Mouse (Mus musculus) gastrocnemius, postnatal 10 days (tissue): ENCODE results near the gene Gm17455. TPM values are rescaled to one million over a fixed set of nuclear protein-coding genes. Genes with fewer than 3 reads are reported as not detected.

Experiments
- DNase-seq: peaks from one replicate; pipeline ENCODE4 v3.0.0; 2021; ENCODE audit warnings: mixed read lengths
- total RNA-seq, 2 experiments: library from RNA; stranded (reverse); gene quantifications; 2 replicates each; pipeline ENCODE4 v1.2.3; 2021

Gene Gm17455
- total RNA-seq, 2 experiments from 2014 or later = not detected

DNA sequence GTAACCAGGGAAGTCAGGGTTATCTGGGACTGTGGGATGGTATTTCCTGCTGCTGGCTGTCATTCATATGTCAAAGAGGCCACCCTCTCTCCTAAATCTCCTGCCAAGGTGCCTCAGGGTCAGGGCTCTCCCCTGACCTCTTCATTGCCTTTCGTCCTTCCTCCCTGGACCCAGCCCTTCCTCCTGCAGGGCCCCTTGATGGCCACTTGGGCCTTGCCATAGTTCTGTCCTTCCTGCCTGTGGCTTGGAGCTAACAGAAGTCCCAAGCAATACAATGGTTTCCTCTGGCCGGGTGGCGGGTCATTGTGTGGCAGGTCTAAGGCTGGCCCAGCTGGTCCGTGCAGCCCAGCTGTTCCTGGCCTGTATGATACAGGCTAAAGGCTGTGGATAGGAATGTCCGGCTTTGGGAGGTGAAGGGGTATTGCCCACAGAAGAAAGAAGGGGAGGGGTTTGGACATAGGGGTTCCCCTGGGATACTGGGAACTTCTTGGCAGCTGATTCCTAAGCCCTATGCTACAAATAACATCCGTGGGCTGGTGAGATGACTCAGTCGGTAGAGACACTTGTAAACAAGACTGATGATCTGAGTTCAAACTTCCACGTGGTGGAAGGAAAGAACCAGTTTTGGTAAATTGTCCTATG, 25.5 kb upstream of the Gm17455 start:
- no peak for DNase-seq

GRCm38 (mm10) chr10:60376704-60377103, 22.8 kb upstream of the Gm17455 start:
- DNase-seq = no peak

- no peak for DNase-seq
These were observed 20.0 kb upstream of the Gm17455 start for GRCm38 (mm10) chr10:60379419-60379957.

- no peak for DNase-seq
These were observed 19.3 kb upstream of the Gm17455 start for GRCm38 (mm10) chr10:60380229-60380628.

DNA sequence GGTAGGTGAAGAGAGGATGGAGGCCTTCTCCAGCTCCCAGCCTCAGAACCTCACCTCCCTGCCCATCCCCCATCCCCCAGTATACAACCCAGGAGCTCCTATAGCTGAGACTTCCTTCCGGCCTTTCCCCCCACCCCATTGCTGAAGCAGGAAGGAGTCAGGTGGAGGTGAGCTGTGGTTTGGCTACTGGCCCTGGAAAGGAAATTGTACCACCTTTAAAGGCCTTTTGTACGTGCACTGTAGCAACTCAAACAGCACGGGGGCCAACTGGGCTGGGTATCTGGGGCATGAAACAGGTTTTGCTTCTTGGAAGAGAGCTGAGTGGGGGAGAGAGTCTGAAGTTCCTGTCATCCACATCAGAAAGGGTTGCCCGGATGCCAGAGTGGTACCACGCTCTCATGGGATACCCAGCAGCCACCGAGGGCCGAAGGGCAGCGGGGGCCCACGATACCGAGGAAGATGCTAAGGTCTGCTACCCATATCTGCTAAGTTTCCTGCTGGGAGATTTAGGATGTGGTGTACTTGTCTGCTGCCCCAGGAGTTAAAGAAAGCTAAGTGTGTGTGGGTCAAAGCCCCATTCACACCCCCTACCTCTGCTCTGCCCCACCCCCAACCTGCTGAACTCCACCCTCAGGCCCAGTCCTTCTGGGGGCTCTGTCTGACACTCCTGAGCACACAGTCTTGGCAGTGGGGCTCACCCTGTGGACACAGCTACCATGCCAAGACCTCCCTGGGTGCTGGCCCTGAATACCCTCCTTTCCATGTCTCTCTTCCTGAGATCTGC, 18.2 kb upstream of the Gm17455 start:
- no peak for DNase-seq

DNA sequence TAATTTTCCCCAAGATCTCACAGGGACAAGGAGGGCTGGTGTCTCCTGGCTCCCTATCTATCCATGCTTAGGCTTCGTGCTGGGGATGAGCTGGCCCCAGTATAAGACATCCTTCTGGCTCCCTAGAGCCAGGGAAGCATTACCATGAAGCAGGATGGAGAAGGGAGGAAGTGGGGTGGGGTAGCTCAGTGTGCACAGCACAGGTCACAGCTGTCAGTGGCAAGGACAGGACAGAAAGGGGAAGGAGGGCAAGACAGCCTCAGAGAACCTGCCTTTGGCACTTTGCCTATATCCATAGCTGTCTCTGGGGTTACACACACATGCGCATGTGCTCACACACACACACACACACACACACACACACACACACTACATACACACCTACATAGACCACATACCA, 11.2 kb upstream of the Gm17455 start:
- DNase-seq = no peak

GRCm38 (mm10) chr10:60389447-60389865, 10.1 kb upstream of the Gm17455 start:
- no peak for DNase-seq

DNA sequence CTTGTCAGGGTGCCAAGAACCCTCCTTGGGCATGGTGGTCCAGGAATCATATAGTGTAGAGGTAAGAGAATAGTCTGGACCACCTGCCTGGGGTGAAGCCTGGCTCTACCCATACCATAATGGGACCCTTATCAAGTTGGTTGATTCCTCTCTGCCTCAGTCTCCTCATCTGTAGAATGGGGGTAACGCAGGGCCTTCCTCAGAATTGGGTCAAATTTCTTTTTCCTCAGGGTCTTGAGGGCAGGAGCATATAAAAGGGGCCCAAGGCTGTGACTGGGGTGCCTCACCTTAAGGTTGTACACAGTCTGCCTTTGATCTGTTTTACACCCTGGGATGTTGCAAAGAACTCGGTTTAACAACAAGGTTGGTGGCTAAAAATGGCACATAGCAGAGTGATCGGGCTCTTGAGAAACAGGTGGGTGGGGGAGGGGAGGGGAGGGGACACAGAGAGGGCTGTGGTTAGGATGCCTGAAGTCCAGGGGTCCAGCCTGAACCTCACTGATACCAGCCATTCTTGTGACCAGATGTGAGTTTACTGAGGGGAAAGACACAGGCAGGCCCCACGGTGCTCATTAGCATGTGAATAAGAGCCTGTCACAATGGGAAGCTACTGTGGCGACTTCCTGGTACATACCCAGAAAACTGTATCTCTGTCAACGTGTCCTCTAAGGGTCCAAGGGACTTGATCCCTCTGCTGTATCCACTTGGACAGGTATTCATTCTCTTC, 9.2 kb upstream of the Gm17455 start:
- no peak for DNase-seq

- DNase-seq = no peak
These were observed 8.6 kb upstream of the Gm17455 start for GRCm38 (mm10) chr10:60390904-60391420.

- no peak for DNase-seq
These were observed 7.9 kb upstream of the Gm17455 start for GRCm38 (mm10) chr10:60391661-60392060.

- DNase-seq = no peak
These were observed 4.6 kb upstream of the Gm17455 start for GRCm38 (mm10) chr10:60394936-60395335.

- no peak for DNase-seq
These were observed 3.9 kb upstream of the Gm17455 start for GRCm38 (mm10) chr10:60395605-60396004.

DNA sequence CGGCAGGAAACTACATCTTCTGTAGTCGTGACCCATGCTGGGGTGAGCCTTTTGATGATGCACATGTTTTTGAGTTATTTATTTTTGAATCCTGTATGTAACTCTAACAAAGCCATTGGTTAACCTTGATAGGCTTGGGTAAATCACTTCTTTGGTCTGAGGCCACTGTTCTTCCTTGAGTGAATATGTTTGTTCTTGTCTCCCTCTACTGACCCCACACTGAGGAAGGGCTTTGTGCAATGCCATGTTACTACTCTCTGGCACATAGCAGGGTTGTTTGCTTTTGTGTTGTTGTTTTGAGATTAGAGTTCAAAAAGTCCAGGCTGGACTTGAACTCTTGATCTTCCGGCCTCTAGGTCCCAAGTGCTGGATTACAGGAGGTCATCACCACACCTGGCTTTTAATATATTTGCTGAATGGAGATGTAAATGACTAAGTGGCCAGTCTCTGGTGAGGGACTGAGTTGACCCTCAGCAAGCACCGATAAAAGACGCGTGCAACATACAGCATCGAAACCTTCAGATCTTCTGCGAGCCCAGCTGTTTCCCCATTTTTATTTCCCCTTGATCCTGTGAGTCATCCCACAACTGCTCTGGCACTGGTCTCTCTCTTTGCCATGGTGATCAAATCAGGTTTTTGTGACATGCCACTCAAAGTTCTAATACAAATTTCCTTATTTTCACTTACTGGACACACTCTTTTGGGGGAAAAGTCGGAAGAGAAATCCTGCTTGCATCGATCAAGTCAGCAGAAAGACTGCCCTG, 1.3 kb upstream of the Gm17455 start:
- DNase-seq = no peak

- peak; percentile 21 for DNase-seq
These were observed 1.2 kb downstream of the Gm17455 start for GRCm38 (mm10) chr10:60400507-60401295.

DNA sequence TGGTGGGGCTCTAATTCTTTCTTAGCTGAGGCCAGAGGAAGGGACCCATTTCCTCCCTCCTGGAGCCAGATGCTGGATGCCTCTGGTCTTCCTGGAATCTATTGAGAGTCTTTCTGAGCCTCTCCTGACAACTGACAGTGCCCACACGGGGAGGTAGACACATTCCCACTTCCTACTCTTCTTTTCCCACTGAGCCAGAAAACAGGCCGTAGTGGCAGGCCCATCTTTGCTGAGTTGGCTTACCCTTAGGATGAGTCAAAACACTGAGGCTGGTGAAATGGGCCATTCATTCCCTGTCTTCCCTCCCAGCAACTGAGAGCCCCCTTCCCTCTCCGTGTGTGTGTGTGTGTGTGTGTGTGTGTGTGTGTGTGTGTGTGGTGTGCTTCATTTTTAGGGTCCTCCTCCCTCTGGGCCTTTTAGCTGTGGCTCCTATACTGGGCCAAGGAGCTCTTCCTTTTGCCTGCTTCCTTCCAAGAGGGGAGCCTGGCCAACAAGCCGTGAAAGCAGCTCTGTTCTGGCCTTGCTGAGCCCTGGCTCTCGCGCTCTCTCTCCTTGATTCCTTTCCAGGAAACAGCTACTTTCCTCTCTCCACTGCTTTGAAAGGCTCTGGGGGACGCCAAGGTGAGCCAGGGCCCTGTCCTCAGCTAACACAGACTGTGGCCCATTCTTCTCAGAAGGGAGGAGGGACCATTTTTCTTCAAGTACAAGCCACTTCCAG, 6.1 kb downstream of the Gm17455 start:
- peak; percentile 55 for DNase-seq

DNA sequence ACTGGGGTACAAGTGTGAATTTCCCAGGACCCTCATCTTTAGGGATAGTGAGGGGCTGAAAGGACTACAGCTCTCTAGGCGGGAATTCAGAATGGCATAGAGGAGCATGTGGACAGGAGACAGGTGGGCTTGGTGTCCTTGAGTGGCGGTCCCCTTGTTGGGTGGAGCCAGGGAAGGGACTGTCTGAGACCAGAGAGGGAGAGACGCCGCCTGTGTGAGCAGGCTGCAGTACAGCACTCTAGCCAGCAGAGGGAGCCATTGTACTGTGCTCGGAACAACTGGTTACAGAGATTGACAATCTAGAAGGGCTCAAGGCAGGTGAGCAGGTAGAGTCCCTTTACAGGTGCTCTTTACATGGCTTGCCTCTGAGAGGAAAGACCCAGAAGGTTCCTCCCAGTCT, 8.3 kb downstream of the Gm17455 start:
- peak; percentile 73 for DNase-seq

DNA sequence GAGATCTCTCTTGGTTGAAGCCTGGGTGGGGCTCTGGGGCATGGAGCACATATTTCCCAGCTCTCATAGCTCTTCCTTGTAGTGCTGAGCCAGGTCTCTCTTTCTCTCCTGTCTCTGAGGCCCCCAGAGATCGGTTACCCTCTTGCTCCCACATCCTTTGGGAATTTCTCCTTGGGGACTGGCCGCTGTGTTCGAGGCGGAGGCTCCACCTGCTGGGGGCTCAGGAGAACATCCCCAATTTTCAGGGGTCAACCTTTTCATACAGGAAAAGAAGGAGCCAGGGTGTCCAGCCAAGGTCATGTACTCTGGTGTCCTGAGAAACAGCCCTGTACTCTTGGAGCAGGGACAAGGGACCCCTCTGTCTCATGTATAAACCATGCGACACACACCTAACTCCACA, 12.3 kb downstream of the Gm17455 start:
- DNase-seq = no peak

DNA sequence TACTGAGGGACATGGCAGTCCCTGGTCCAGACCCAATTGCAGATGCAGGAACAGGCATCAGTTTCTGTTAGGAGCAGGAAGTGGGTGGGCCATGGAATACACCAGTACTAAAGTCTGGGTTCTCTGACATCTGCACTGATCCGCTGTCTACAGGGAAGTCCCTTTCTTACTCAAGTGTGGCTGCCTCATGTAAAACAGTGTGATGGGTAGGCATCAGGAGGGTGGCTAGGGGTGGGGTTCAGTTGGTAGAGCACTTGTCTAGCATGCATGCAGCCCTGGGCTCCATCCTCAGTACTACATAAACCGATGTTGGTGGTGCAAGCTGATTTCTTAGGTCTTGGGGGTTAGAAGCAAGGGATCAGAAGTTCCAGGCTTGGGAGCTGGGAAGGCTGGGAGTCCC, 14.2 kb downstream of the Gm17455 start:
- no peak for DNase-seq

- DNase-seq = no peak
These were observed 17.5 kb downstream of the Gm17455 start for GRCm38 (mm10) chr10:60417041-60417440.

DNA sequence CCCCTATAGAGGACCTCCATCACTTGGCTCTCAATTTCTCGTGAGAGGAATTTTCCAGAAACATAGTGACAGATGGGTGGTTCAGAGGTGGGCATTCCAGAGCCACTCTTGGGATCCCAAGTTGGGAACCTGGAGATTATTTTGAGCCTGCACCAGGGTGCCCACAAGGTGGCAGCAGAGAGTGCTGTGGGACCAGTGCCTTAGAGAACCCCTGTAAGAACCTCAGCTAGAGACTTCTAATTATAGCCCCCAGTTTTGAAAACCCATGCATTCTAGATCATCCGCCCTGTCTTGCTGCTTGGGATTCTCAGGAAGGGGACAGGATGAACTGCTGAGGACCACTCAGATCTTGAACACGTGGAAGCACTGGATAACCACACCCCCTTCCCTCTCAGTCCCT, 18.6 kb downstream of the Gm17455 start:
- peak; percentile 78 for DNase-seq
